Mouse (Mus musculus): Measurements from ENCODE around the gene Mbnl2.

DNA sequence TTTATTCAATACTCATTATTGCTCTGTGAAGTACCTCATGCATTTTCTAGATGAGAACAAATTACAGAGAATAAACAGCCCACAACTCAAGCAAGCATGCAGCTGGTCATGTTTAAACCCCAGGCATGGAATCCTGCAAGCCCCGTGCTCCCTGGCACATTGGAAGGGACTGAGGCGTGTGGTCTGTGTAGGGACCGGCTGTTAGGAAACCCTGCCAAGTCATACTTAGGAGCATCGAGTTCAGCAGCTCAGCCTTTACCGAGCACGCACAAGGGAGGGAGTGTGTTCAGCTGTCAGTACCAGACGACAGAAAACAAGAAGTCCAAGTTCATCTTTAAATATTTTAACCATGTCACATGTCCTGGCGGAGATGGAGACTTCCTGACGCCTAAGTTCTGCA, 141.4 kb downstream of the Mbnl2 start:
- no peak for TF ChIP-seq MAZ (IDR thresholded peaks at IDR 0.05; ENCODE audit: low read depth, low read length)
- no peak for TF ChIP-seq ZKSCAN1 (IDR thresholded peaks at IDR 0.05; ENCODE audit: borderline replicate concordance, low read depth, low read length)
- no peak for TF ChIP-seq MAFK (IDR thresholded peaks at IDR 0.05; ENCODE audit: insufficient replicate concordance, low read length)
- TF ChIP-seq UBTF (IDR thresholded peaks at IDR 0.05; ENCODE audit: low read depth, low read length): no peak
- TF ChIP-seq MAX (IDR thresholded peaks at IDR 0.05; ENCODE audit: low read length): no peak
- TF ChIP-seq CTCF (conservative IDR thresholded peaks at IDR 0.05 in 1 of 2, IDR thresholded peaks at IDR 0.05 in 1 of 2; ENCODE audit: low read depth in 2 of 2, low read length in 2 of 2): no peak
- TF ChIP-seq POLR2AphosphoS2 (IDR thresholded peaks at IDR 0.05; ENCODE audit: low read depth, low read length): no peak
- TF ChIP-seq JUND (conservative IDR thresholded peaks at IDR 0.05; ENCODE audit: low read depth, low read length): no peak
- TF ChIP-seq POLR2A (IDR thresholded peaks at IDR 0.05; ENCODE audit: low read depth, low read length): no peak
- TF ChIP-seq HCFC1 (IDR thresholded peaks at IDR 0.05; ENCODE audit: low read depth, low read length): no peak
- no peak for TF ChIP-seq ZNF384 (IDR thresholded peaks at IDR 0.05; ENCODE audit: low read depth, low read length)
- no peak for TF ChIP-seq ZMIZ1 (IDR thresholded peaks at IDR 0.05; ENCODE audit: low read depth, low read length)
- TF ChIP-seq PAX5 (IDR thresholded peaks at IDR 0.05; ENCODE audit: low read length): no peak

Data from CH12.LX (cell line).